ENCODE assay signal across 8 mouse cellular contexts in genomic region chr16:58523044-58523859, GRCm38 (mm10). TPM values are rescaled to one million over a fixed set of nuclear protein-coding genes. Genes with fewer than 3 reads are reported as not detected.
A peak's percentile ranks its signal among the peaks of the same experiment; 100 is the strongest.
DNase-seq lines count a peak whose midpoint lies in the region; ATAC-seq lines count a peak whose summit lies in the region.

No protein-coding gene starts in this region.

- intact Hi-C loops in left cerebral cortex, postnatal 14 days (cut with DNase I): loop anchor here (5.0 to 10.0 kb wide), 3 partner anchors 41 to 102 kb away; no protein-coding TSS in a partner anchor

- peak; percentile 74 for DNase-seq in R1 (ENCODE audit: low read depth, low spot score)
- peak; percentile 21 for DNase-seq in cerebellum, adult 9-11 months
- peak; percentile 37 to 59 for DNase-seq in left cerebral cortex, postnatal 14 days (ENCODE audit: low spot score in 2 of 2)
- DNase-seq in right cerebral cortex, postnatal 14 days: peak; percentile 63
- DNase-seq in urinary bladder, postnatal 36 days (ENCODE audit: low spot score in 2 of 2): peak; percentile 26 to 68

- ATAC-seq in frontal cortex, adult (ENCODE audit: low TSS enrichment): peak; percentile 87
- peak; percentile 83 to 85 for ATAC-seq in hematopoietic stem cell, adult 5-6 weeks (replicated peaks in 1 of 2; ENCODE audit: insufficient read depth in 1 of 2, low FRiP score in 2 of 2, low TSS enrichment in 1 of 2, low read depth in 1 of 2, poor library complexity in 2 of 2, severe bottlenecking in 2 of 2)
- ATAC-seq in megakaryocyte progenitor cell, adult 5-6 weeks (replicated peaks; ENCODE audit: poor library complexity): peak; percentile 78

RNA-seq across cellular contexts. Expression of gene St3gal6, which starts 0.8 kb away (rescaled TPM):
- 8.4 and 17.6 TPM in 2 replicates for total RNA-seq in hematopoietic stem cell, adult 5-6 weeks (2017)
- total RNA-seq in left cerebral cortex, postnatal 14 days (2021): 10 to 100 TPM; 25.1 to 27.2 TPM
- total RNA-seq in megakaryocyte progenitor cell, adult 5-6 weeks (2015): 2.8 and 4.5 TPM in 2 replicates
- total RNA-seq in megakaryocyte progenitor cell, adult 5-6 weeks (2017): 4.0 and 8.0 TPM in 2 replicates

Comparison
In these comparisons a context has a peak if more than half of its experiments do, and no peak if none do; other contexts are left out.
1. Peak in every context shown above with its lines: DNase-seq and ATAC-seq.
2. DNase-seq: peak in every context shown above with its lines; median percentile 74 in R1; 63 in right cerebral cortex, postnatal 14 days; 48 in left cerebral cortex, postnatal 14 days; 47 in urinary bladder, postnatal 36 days; 21 in cerebellum, adult 9-11 months.